Mouse (Mus musculus) thymus, adult 2 months (tissue): ENCODE data around the gene Mcl1.

Source experiments
- CTCF ChIP-seq: fragments of 200-500 bp; IDR thresholded peaks from 2 replicates; pipeline ENCODE4 v1.5.1; 2012; ENCODE audit warnings: mild to moderate bottlenecking, control low read depth, low read length, moderate library complexity, borderline replicate concordance; ENCODE audit not compliant: control insufficient read depth, poor library complexity, insufficient read depth; ENCODE audit errors: extremely low read depth
- POLR2A ChIP-seq: fragments of 200-500 bp; IDR thresholded peaks from 2 replicates; pipeline ENCODE4 v1.6.1; 2012; ENCODE audit warnings: mild to moderate bottlenecking, low read length, control low read depth, moderate library complexity; ENCODE audit not compliant: control insufficient read depth, poor library complexity, insufficient read depth; ENCODE audit errors: extremely low read depth

GRCm38 (mm10) chr3:95645313-95646235, 13.0 kb upstream of the Mcl1 start:
- TF ChIP-seq CTCF (no peak), POLR2A (no peak)
